Mouse (Mus musculus) MEL (cell line): ENCODE results near the gene Tbx3.

Experiments used
- BHLHE40 ChIP-seq: IDR thresholded peaks from 2 replicates; pipeline ENCODE4 v1.6.1; 2012; ENCODE audit warnings: low read depth, mild to moderate bottlenecking, inconsistent platforms, low read length, improper control_type of control experiment, borderline replicate concordance
- GATA1 ChIP-seq: IDR thresholded peaks from 2 replicates; pipeline ENCODE4 v1.6.1; 2011; ENCODE audit warnings: low read depth, low read length, improper control_type of control experiment
- POLR2AphosphoS5 ChIP-seq: IDR thresholded peaks from 2 replicates; pipeline ENCODE4 v1.6.1; 2012; ENCODE audit warnings: low read depth, borderline replicate concordance, mild to moderate bottlenecking, inconsistent platforms, low read length, moderate library complexity, mixed read lengths
- TAL1 ChIP-seq: IDR thresholded peaks from 2 replicates; pipeline ENCODE4 v1.6.1; 2012; ENCODE audit warnings: mild to moderate bottlenecking, inconsistent platforms, low read length, moderate library complexity, mixed read lengths
- ZC3H11A ChIP-seq: IDR thresholded peaks from 2 replicates; pipeline ENCODE4 v1.6.1; 2012; ENCODE audit warnings: low read depth, mild to moderate bottlenecking, inconsistent platforms, low read length, improper control_type of control experiment
- ZMIZ1 ChIP-seq: IDR thresholded peaks from 2 replicates; pipeline ENCODE4 v1.6.1; 2012; ENCODE audit warnings: low read depth, mild to moderate bottlenecking, inconsistent platforms, low read length, improper control_type of control experiment, moderate library complexity

DNA sequence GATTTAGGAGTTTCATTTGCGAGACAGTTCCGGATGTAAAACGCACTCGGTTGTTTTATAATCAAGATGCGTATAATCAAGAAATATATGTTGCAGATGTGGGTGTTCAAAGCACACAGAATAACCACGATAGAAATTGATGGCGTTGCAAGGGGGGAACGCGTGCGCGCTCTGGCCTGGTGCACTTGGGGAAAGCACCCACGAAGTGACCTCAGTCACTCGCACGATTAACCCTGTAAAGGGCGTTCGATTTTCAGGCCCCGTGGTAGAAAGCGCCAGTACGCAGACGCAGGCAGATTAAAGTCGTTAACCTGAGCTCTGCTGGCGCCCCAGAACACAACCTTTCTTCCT, 17.4 kb downstream of the Tbx3 start:
- TF ChIP-seq GATA1 (no peak), TAL1 (no peak), POLR2AphosphoS5 (no peak), ZC3H11A (no peak), ZMIZ1 (no peak), BHLHE40 (no peak)
